Mouse (Mus musculus) stomach, embryonic 16.5 days (tissue): ENCODE measurements around the gene Elp4. TPM values are rescaled to one million over a fixed set of nuclear protein-coding genes. Genes with fewer than 3 reads are reported as not detected.

ENCODE experiments used
- ATAC-seq: fragments of 200-750 bp; cut with Nextera tagmentation; 2 replicates; pipeline ENCODE4 v1.8.0; 2017; ENCODE audit warnings: moderate number of reproducible peaks, moderate TSS enrichment; ENCODE audit not compliant: insufficient read depth, low FRiP score
- H3K27ac ChIP-seq: fragments of 300-500 bp; sonication (generic); 2 replicates; pipeline ENCODE4 v1.5.1; 2014; ENCODE audit warnings: low read length
- H3K27me3 ChIP-seq: fragments of 300-500 bp; sonication (generic); 2 replicates; pipeline ENCODE4 v1.6.1; 2014; ENCODE audit warnings: low read length, control low read depth, mixed read lengths; ENCODE audit not compliant: control insufficient read depth, insufficient read depth
- H3K36me3 ChIP-seq: fragments of 300-500 bp; sonication (generic); 2 replicates; pipeline ENCODE4 v1.6.1; 2014; ENCODE audit warnings: low read length; ENCODE audit not compliant: control insufficient read depth, insufficient read depth
- H3K4me1 ChIP-seq: fragments of 300-500 bp; sonication (generic); 2 replicates; pipeline ENCODE4 v1.6.1; 2014; ENCODE audit warnings: low read length, control low read depth, mixed read lengths; ENCODE audit not compliant: control insufficient read depth, insufficient read depth
- H3K4me2 ChIP-seq: fragments of 300-500 bp; sonication (generic); 2 replicates; pipeline ENCODE4 v1.6.1; 2014; ENCODE audit warnings: low read depth, low read length, mixed read lengths
- H3K4me3 ChIP-seq: fragments of 300-500 bp; sonication (generic); replicated peaks from 2 replicates; pipeline ENCODE4 v1.5.1; 2014; ENCODE audit warnings: mild to moderate bottlenecking, low read length
- H3K9ac ChIP-seq: fragments of 300-500 bp; sonication (generic); 2 replicates; pipeline ENCODE4 v1.6.1; 2014; ENCODE audit warnings: low read length
- H3K9me3 ChIP-seq: fragments of 300-500 bp; sonication (generic); replicated peaks from 2 replicates; pipeline ENCODE4 v1.6.1; 2016; ENCODE audit warnings: low read length, control low read depth; ENCODE audit not compliant: control insufficient read depth
- WGBS: fragments of 180-500 bp; shearing (Covaris S2); extraction: QIAGEN DNeasy Blood & Tissue Kit; methylation state at CpG from one replicate; pipeline ENCODE4 v1.1.7; 2014; 5-methylcytosine and 5-hydroxymethylcytosine counted together
- polyA plus RNA-seq: library from polyadenylated mRNA; unstranded; fragments of >200 nt; fragmentation: Nextera tagmentation; extraction: Ambion mirVana; gene quantifications from 2 replicates; pipeline ENCODE4 v1.2.1, GENCODE M21; 2015

Gene Elp4
- polyA plus RNA-seq, 1 experiment from 2014 or later: 31.1 TPM

DNA sequence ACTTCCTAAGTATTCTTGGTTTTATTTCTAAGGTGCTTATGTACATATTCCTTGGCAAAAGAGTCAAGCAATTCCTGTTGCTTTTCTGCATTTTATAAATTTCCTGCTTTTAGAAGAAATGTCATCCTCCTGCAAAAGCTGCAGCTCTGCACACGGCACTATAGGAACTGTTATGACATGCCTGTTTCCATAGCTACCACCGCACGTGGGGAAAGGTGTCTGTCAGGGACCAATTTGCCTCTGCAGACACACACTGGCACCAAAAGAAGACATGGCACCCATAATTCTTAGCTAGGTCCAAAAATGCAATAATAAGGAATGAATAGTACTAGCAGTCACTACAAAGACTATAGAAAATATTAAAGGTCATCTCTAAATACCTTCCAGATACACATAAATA lies 91.3 kb downstream of the Elp4 start:
- Histone ChIP-seq H3K4me2 (no peak overlapping the region), H3K27ac (no peak overlapping the region), H3K9me3 (no peaks in the 10 kb centered on the region), H3K36me3 (no peaks in the 10 kb centered on the region), H3K4me3 (no peak overlapping the region), H3K27me3 (no peaks in the 10 kb centered on the region), H3K4me1 (no peaks in the 10 kb centered on the region), H3K9ac (no peak overlapping the region)
- 71% methylated on average over 3 of the region's 3 CpGs for WGBS
- no peak for ATAC-seq

DNA sequence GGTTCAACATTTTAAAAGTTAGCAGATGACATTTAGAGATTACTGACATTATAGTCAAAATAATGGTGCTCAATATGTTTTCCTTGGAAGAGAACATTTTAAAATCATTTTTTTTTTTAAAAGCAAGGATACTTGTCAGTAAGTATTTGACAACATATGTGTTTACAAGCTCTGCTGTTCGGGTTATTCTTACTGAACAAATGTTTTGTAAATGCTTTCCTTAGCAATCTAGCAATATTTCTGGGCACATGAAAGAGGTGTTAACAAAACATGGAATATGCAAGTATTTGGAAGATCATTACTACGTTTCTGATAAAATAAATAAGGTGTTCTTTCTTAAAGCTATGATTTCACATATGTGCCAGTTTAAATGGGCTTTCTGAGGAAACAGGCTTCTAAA lies 94.1 kb downstream of the Elp4 start:
- H3K36me3 ChIP-seq: no peaks in the 10 kb centered on the region
- 75% methylated on average over 2 of the region's 2 CpGs for WGBS
- no peak for ATAC-seq
- no peak overlapping the region for H3K4me2 ChIP-seq
- H3K9ac ChIP-seq: no peak overlapping the region
- H3K27ac ChIP-seq: no peak overlapping the region
- H3K27me3 ChIP-seq: no peaks in the 10 kb centered on the region
- no peaks in the 10 kb centered on the region for H3K9me3 ChIP-seq
- H3K4me1 ChIP-seq: no peaks in the 10 kb centered on the region
- no peak overlapping the region for H3K4me3 ChIP-seq

DNA sequence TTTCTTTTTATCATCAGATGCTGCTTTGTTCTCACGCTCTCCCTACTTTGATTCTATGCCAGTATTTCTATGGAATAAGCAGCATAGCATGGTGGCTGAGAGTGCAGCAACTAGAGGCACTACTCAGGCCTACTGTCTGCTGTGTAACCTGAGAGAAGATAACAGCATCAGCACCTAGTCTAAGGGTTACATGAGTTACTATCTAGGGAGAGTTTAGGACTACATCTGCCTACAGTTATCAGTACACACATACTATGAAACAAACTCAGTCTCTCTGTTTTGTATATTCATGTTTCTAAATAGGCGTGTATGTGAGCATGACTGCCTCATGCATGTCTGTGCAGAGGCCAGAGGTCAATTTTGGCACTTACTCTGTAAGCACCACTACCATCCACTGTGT lies 97.8 kb downstream of the Elp4 start:
- Histone ChIP-seq H3K4me1 (no peaks in the 10 kb centered on the region), H3K27ac (no peak overlapping the region), H3K36me3 (no peaks in the 10 kb centered on the region), H3K9me3 (no peaks in the 10 kb centered on the region), H3K4me2 (no peak overlapping the region), H3K4me3 (no peak overlapping the region), H3K27me3 (no peaks in the 10 kb centered on the region), H3K9ac (no peak overlapping the region)
- WGBS: 79% methylated on average over 2 of the region's 2 CpGs
- ATAC-seq: no peak

DNA sequence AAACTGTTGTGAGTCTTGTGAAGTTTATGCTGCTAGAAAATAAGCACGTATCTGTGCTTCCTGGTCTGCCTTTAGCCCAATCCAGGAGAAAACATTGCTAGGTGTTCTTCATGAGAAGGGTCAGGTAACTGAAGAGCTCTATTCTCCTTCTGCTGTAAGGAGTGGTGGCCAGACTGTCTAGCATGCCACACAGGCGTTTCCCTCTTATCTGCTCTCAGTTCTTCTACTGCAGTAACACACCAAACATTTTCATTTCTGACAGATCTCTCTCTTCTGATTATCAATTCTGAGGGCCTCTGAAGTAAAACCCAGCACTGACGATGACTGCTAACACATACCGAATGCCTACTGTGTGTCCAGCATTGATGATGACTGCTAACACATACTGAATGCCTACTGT lies 98.3 kb downstream of the Elp4 start:
- Histone ChIP-seq H3K36me3 (no peaks in the 10 kb centered on the region), H3K9me3 (no peaks in the 10 kb centered on the region), H3K27me3 (no peaks in the 10 kb centered on the region), H3K4me2 (no peak overlapping the region), H3K9ac (no peak overlapping the region), H3K4me1 (no peaks in the 10 kb centered on the region), H3K27ac (no peak overlapping the region), H3K4me3 (no peak overlapping the region)
- ATAC-seq: no peak
- 78% methylated on average over 4 of the region's 4 CpGs for WGBS

- Histone ChIP-seq H3K27me3 (no peaks in the 10 kb centered on the region), H3K4me2 (no peak overlapping the region), H3K36me3 (no peaks in the 10 kb centered on the region), H3K9me3 (no peaks in the 10 kb centered on the region), H3K4me3 (no peak overlapping the region), H3K27ac (no peak overlapping the region), H3K9ac (no peak overlapping the region), H3K4me1 (no peaks in the 10 kb centered on the region)
- ATAC-seq: no peak
Measured at GRCm38 (mm10) chr2:105805210-105805609, 99.2 kb downstream of the Elp4 start.

GRCm38 (mm10) chr2:105804506-105804905 lies 99.9 kb downstream of the Elp4 start:
- H3K4me1 ChIP-seq: no peaks in the 10 kb centered on the region
- H3K4me3 ChIP-seq: no peak overlapping the region
- no peak overlapping the region for H3K4me2 ChIP-seq
- no peak overlapping the region for H3K9ac ChIP-seq
- H3K27ac ChIP-seq: no peak overlapping the region
- no peaks in the 10 kb centered on the region for H3K27me3 ChIP-seq
- H3K36me3 ChIP-seq: no peaks in the 10 kb centered on the region
- WGBS: 66% methylated on average over 10 of the region's 10 CpGs
- no peak for ATAC-seq
- no peaks in the 10 kb centered on the region for H3K9me3 ChIP-seq

DNA sequence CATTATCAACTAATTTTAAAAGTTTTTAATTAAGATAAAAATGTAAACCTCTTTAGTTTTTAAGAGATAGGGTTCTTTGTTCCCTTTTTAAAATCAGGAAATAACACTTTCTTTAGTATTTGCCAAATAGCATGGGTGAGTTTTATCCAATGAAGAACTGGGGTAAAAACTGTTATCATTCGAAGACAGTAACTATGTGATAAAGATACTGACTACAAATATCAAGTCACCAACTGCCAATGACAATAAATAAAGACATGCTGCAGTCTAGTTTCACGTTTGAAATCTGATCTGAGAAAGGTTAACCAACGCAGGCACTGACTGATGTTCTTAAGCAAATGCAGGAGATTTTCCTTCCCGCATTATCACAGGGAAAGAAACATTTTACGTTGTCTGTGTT lies 100.9 kb downstream of the Elp4 start:
- H3K36me3 ChIP-seq: no peaks in the 10 kb centered on the region
- H3K9ac ChIP-seq: no peak overlapping the region
- no peaks in the 10 kb centered on the region for H3K9me3 ChIP-seq
- no peaks in the 10 kb centered on the region for H3K27me3 ChIP-seq
- no peaks in the 10 kb centered on the region for H3K4me1 ChIP-seq
- no peak for ATAC-seq
- H3K4me2 ChIP-seq: no peak overlapping the region
- H3K27ac ChIP-seq: no peak overlapping the region
- 39% methylated on average over 5 of the region's 5 CpGs for WGBS
- no peak overlapping the region for H3K4me3 ChIP-seq

DNA sequence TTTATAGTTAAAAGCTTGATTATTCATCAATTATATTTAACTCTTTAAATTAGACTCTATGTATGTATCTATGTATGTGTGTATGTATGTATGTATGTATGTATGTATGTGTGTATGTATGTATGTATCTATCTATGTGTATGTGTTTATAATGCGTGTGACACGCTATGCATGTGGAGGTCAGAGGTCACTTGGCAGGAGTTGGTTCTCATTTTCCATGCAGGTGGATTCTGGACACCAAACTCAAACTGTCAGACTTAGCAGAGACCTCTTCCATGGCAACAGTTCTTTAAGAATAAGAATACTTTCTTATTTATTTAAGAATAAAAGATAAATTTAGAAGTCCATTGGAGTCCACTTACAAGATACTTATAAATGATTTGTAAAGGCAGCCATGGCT lies 101.5 kb downstream of the Elp4 start:
- 93% methylated on average over 2 of the region's 2 CpGs for WGBS
- Histone ChIP-seq H3K4me3 (no peak overlapping the region), H3K4me2 (no peak overlapping the region), H3K27ac (no peak overlapping the region), H3K36me3 (no peaks in the 10 kb centered on the region), H3K9me3 (no peaks in the 10 kb centered on the region), H3K9ac (no peak overlapping the region), H3K4me1 (no peaks in the 10 kb centered on the region), H3K27me3 (no peaks in the 10 kb centered on the region)
- no peak for ATAC-seq

DNA sequence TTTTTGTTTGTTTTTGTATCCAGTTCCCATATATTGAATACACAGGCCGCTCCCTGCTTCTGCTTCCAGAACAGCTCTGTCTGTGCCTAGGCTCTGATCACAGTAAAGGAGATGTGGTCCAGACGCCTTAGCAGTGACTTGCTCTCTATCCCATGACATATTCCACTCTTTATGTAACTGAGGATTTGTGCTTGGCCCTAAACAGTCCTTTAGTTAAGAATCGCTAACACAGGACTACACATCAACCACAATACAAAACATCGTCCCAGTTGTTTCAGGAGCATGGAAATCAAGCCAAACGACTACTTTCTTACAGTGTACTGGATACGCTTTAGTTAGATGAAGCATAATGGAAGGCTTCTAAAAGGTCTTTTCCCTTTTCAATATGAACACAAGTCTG lies 102.8 kb downstream of the Elp4 start:
- no peaks in the 10 kb centered on the region for H3K4me1 ChIP-seq
- no peaks in the 10 kb centered on the region for H3K9me3 ChIP-seq
- H3K9ac ChIP-seq: no peak overlapping the region
- H3K4me3 ChIP-seq: no peak overlapping the region
- WGBS: 83% methylated on average over 6 of the region's 6 CpGs
- no peaks in the 10 kb centered on the region for H3K36me3 ChIP-seq
- H3K27me3 ChIP-seq: no peaks in the 10 kb centered on the region
- ATAC-seq: no peak
- H3K4me2 ChIP-seq: no peak overlapping the region
- H3K27ac ChIP-seq: no peak overlapping the region

GRCm38 (mm10) chr2:105800694-105801093 lies 103.7 kb downstream of the Elp4 start:
- ATAC-seq: no peak
- H3K9ac ChIP-seq: no peak overlapping the region
- 43% methylated on average over 1 of the region's 1 CpGs for WGBS

More at GRCm38 (mm10) chr2:105800694-105801093, 103.7 kb downstream of the Elp4 start:
- Histone ChIP-seq H3K4me2 (no peak overlapping the region), H3K36me3 (no peaks in the 10 kb centered on the region), H3K9me3 (no peaks in the 10 kb centered on the region), H3K4me3 (no peak overlapping the region), H3K27me3 (no peaks in the 10 kb centered on the region), H3K27ac (no peak overlapping the region), H3K4me1 (no peaks in the 10 kb centered on the region)
